Mouse (Mus musculus) hindbrain, embryonic 11.5 days (tissue): ENCODE data around the gene Coro6. TPM values are rescaled to one million over a fixed set of nuclear protein-coding genes. Genes with fewer than 3 reads are reported as not detected.

Experiments
- ATAC-seq: fragments of 200-750 bp; cut with Nextera tagmentation; 2 replicates; pipeline ENCODE4 v1.8.0; 2017; ENCODE audit warnings: mild to moderate bottlenecking, moderate TSS enrichment, moderate library complexity; ENCODE audit not compliant: low FRiP score
- DNase-seq: peaks from one replicate; pipeline ENCODE4 v3.0.0-alpha.2; 2015; ENCODE audit warnings: low spot score
- H3K27ac ChIP-seq: fragments of 300-500 bp; sonication (generic); 2 replicates; pipeline ENCODE4 v1.5.1; 2014; ENCODE audit warnings: mild to moderate bottlenecking, low read depth, low read length
- H3K27me3 ChIP-seq: fragments of 300-500 bp; sonication (generic); 2 replicates; pipeline ENCODE4 v1.6.1; 2014; ENCODE audit warnings: mild to moderate bottlenecking, low read length, moderate library complexity, mixed read lengths; ENCODE audit not compliant: control insufficient read depth, insufficient read depth
- H3K36me3 ChIP-seq: fragments of 300-500 bp; sonication (generic); 2 replicates; pipeline ENCODE4 v1.6.1; 2014; ENCODE audit warnings: mild to moderate bottlenecking, low read length, moderate library complexity, mixed read lengths; ENCODE audit not compliant: control insufficient read depth, insufficient read depth
- H3K4me1 ChIP-seq: fragments of 300-500 bp; sonication (generic); replicated peaks from 2 replicates; pipeline ENCODE4 v1.6.1; 2014; ENCODE audit warnings: low read length, mixed read lengths; ENCODE audit not compliant: control insufficient read depth, insufficient read depth
- H3K4me2 ChIP-seq: fragments of 300-500 bp; sonication (generic); replicated peaks from 2 replicates; pipeline ENCODE4 v1.6.1; 2014; ENCODE audit warnings: mild to moderate bottlenecking, low read depth, low read length
- H3K4me3 ChIP-seq: fragments of 300-500 bp; sonication (generic); 2 replicates; pipeline ENCODE4 v1.5.1; 2014; ENCODE audit warnings: low read depth, low read length
- H3K9ac ChIP-seq: fragments of 300-500 bp; sonication (generic); 2 replicates; pipeline ENCODE4 v1.6.1; 2014; ENCODE audit warnings: low read depth, low read length
- H3K9me3 ChIP-seq: fragments of 300-500 bp; sonication (generic); 2 replicates; pipeline ENCODE4 v1.6.1; 2016; ENCODE audit warnings: low read length; ENCODE audit not compliant: control insufficient read depth
- WGBS: fragments of 180-500 bp; shearing (Covaris S2); extraction: QIAGEN DNeasy Blood & Tissue Kit; methylation state at CpG from one replicate; pipeline ENCODE4 v1.1.7; 2014; 5-methylcytosine and 5-hydroxymethylcytosine counted together
- polyA plus RNA-seq: library from polyadenylated mRNA; unstranded; fragments of >200 nt; fragmentation: Nextera tagmentation; extraction: Ambion mirVana; gene quantifications from 2 replicates; pipeline ENCODE4 v1.2.1, GENCODE M21; 2014

Coro6 gene
- polyA plus RNA-seq, 1 experiment from 2014 or later: 0.14 TPM

GRCm38 (mm10) chr11:77500361-77501325 is 38.4 kb downstream of the Coro6 start:
- no peaks in the 10 kb centered on the region for H3K9me3 ChIP-seq
- H3K36me3 ChIP-seq: peaks cover 15% of the 10 kb centered on the region; the same call in 1 of the 2 replicates
- WGBS: 85% methylated on average over 17 of the region's 17 CpGs
- no peak overlapping the region for H3K4me3 ChIP-seq
- no peak for DNase-seq
- ATAC-seq: no peak
- H3K4me2 ChIP-seq: no peak overlapping the region
- H3K27me3 ChIP-seq: no peaks in the 10 kb centered on the region
- no peak overlapping the region for H3K27ac ChIP-seq
- H3K4me1 ChIP-seq: peaks cover 5% of the 10 kb centered on the region
- no peak overlapping the region for H3K9ac ChIP-seq

- no peaks in the 10 kb centered on the region for H3K9me3 ChIP-seq
- H3K27me3 ChIP-seq: no peaks in the 10 kb centered on the region
- peak; percentile 81 for DNase-seq
- no peak overlapping the region for H3K4me3 ChIP-seq
- H3K9ac ChIP-seq: no peak overlapping the region
- no peak for ATAC-seq
- H3K4me1 ChIP-seq: peaks cover 5% of the 10 kb centered on the region
- no peak overlapping the region for H3K27ac ChIP-seq
- peaks cover 16% of the 10 kb centered on the region; the same call in 1 of the 2 replicates for H3K36me3 ChIP-seq
- no peak overlapping the region for H3K4me2 ChIP-seq
- WGBS: 28% methylated on average over 5 of the region's 5 CpGs
Measured at GRCm38 (mm10) chr11:77501392-77501791, 39.2 kb downstream of the Coro6 start.

- Histone ChIP-seq H3K4me3 (no peak overlapping the region), H3K4me2 (no peak overlapping the region), H3K27ac (no peak overlapping the region), H3K9ac (no peak overlapping the region), H3K4me1 (peaks cover 4% of the 10 kb centered on the region; the same call in 1 of the 2 replicates), H3K27me3 (no peaks in the 10 kb centered on the region), H3K36me3 (peaks cover 16% of the 10 kb centered on the region), H3K9me3 (no peaks in the 10 kb centered on the region)
- WGBS: 96% methylated on average over 4 of the region's 4 CpGs
- no peak for ATAC-seq
- DNase-seq: no peak
Measured at GRCm38 (mm10) chr11:77501971-77502370, 39.8 kb downstream of the Coro6 start.

- Histone ChIP-seq H3K9ac (no peak overlapping the region), H3K27ac (no peak overlapping the region), H3K4me1 (no peaks in the 10 kb centered on the region; the same call in 1 of the 2 replicates), H3K9me3 (no peaks in the 10 kb centered on the region), H3K4me3 (no peak overlapping the region), H3K27me3 (no peaks in the 10 kb centered on the region), H3K4me2 (no peak overlapping the region), H3K36me3 (peaks cover 16% of the 10 kb centered on the region)
- DNase-seq: no peak
- ATAC-seq: no peak
- 85% methylated on average over 6 of the region's 6 CpGs for WGBS
Measured at GRCm38 (mm10) chr11:77502481-77502880, 40.3 kb downstream of the Coro6 start.

- 81% methylated on average over 3 of the region's 3 CpGs for WGBS
Measured at GRCm38 (mm10) chr11:77503511-77503910, 41.3 kb downstream of the Coro6 start.

GRCm38 (mm10) chr11:77504377-77504776 is 42.2 kb downstream of the Coro6 start:
- 97% methylated on average over 19 of the region's 19 CpGs for WGBS
- Histone ChIP-seq H3K36me3 (peaks cover 16% of the 10 kb centered on the region), H3K4me1 (no peaks in the 10 kb centered on the region; the same call in 1 of the 2 replicates)

More at GRCm38 (mm10) chr11:77503511-77503910, 41.3 kb downstream of the Coro6 start:
- H3K27me3 ChIP-seq: no peaks in the 10 kb centered on the region
- H3K9me3 ChIP-seq: no peaks in the 10 kb centered on the region
- DNase-seq (no peak), ATAC-seq (no peak)
- H3K4me3 ChIP-seq: no peak overlapping the region
- H3K36me3 ChIP-seq: peaks cover 16% of the 10 kb centered on the region
- H3K27ac ChIP-seq: no peak overlapping the region
- H3K4me2 ChIP-seq: no peak overlapping the region
- no peaks in the 10 kb centered on the region; the same call in 1 of the 2 replicates for H3K4me1 ChIP-seq
- no peak overlapping the region for H3K9ac ChIP-seq

GRCm38 (mm10) chr11:77505291-77505980 is 43.2 kb downstream of the Coro6 start:
- Histone ChIP-seq H3K4me3 (no peak overlapping the region), H3K36me3 (peaks cover 16% of the 10 kb centered on the region), H3K27me3 (no peaks in the 10 kb centered on the region), H3K9me3 (no peaks in the 10 kb centered on the region), H3K4me2 (no peak overlapping the region), H3K9ac (no peak overlapping the region), H3K27ac (no peak overlapping the region), H3K4me1 (no peaks in the 10 kb centered on the region; the same call in 1 of the 2 replicates)
- no peak for DNase-seq
- 94% methylated on average over 22 of the region's 22 CpGs for WGBS
- no peak for ATAC-seq

More at GRCm38 (mm10) chr11:77504377-77504776, 42.2 kb downstream of the Coro6 start:
- DNase-seq (no peak), ATAC-seq (no peak)
- Histone ChIP-seq H3K27me3 (no peaks in the 10 kb centered on the region), H3K9ac (no peak overlapping the region), H3K27ac (no peak overlapping the region), H3K4me3 (no peak overlapping the region), H3K4me2 (no peak overlapping the region), H3K9me3 (no peaks in the 10 kb centered on the region)

GRCm38 (mm10) chr11:77506273-77506672 is 44.1 kb downstream of the Coro6 start:
- H3K27ac ChIP-seq: no peak overlapping the region
- H3K4me2 ChIP-seq: no peak overlapping the region
- no peaks in the 10 kb centered on the region; the same call in 1 of the 2 replicates for H3K4me1 ChIP-seq
- DNase-seq: no peak
- no peaks in the 10 kb centered on the region for H3K9me3 ChIP-seq
- ATAC-seq: no peak
- H3K9ac ChIP-seq: no peak overlapping the region
- H3K4me3 ChIP-seq: no peak overlapping the region
- 80% methylated on average over 14 of the region's 14 CpGs for WGBS
- H3K36me3 ChIP-seq: peaks cover 16% of the 10 kb centered on the region
- H3K27me3 ChIP-seq: no peaks in the 10 kb centered on the region
